Mouse (Mus musculus) erythroblast, adult 5-6 weeks (primary cell): ENCODE measurements around the gene Tgfbr2. TPM values are rescaled to one million over a fixed set of nuclear protein-coding genes. Genes with fewer than 3 reads are reported as not detected.

ENCODE experiments used
- ATAC-seq: replicated peaks from 2 replicates; pipeline ENCODE4 v1.8.0; 2016; ENCODE audit warnings: moderate number of reproducible peaks, mild to moderate bottlenecking, moderate TSS enrichment, inconsistent platforms; ENCODE audit not compliant: poor library complexity, low FRiP score, severe bottlenecking
- total RNA-seq, 2 experiments: library from RNA; stranded (forward) in 1 of 2; stranded (reverse) in 1 of 2; fragments of 150-400 nt in 1 of 2; fragments of 200-764, 138-1000 nt in 1 of 2; gene quantifications; 2 replicates each; pipeline versions ENCODE4 v1.2.3 to v1.2.4; 2015 to 2017; ENCODE audit warnings: low replicate concordance in 2 of 2

Gene Tgfbr2
- total RNA-seq (2015; ENCODE audit: low replicate concordance) (5.8 and 7.5 TPM in 2 replicates), total RNA-seq (2017; ENCODE audit: low replicate concordance) (2.4 and 4.8 TPM in 2 replicates)

GRCm38 (mm10) chr9:116174481-116175461, at the start of gene Tgfbr2:
TSS of gene Tgfbr2 (minus strand) at chr9:116175360.
- ATAC-seq, result no peak

- no peak for ATAC-seq
Observed at GRCm38 (mm10) chr9:116223368-116223767, 48.2 kb upstream of the Tgfbr2 start.

GRCm38 (mm10) chr9:116222643-116223042, 47.5 kb upstream of the Tgfbr2 start:
- no peak for ATAC-seq

- ATAC-seq, result no peak
Observed at GRCm38 (mm10) chr9:116222000-116222399, 46.8 kb upstream of the Tgfbr2 start.

- ATAC-seq, result no peak
Observed at GRCm38 (mm10) chr9:116221565-116221964, 46.4 kb upstream of the Tgfbr2 start.

- ATAC-seq, result no peak
Observed at GRCm38 (mm10) chr9:116220616-116221015, 45.5 kb upstream of the Tgfbr2 start.

- no peak for ATAC-seq
Observed at GRCm38 (mm10) chr9:116220159-116220515, 45.0 kb upstream of the Tgfbr2 start.

GRCm38 (mm10) chr9:116219234-116220158, 44.3 kb upstream of the Tgfbr2 start:
- ATAC-seq, result no peak

GRCm38 (mm10) chr9:116218780-116219179, 43.6 kb upstream of the Tgfbr2 start:
- no peak for ATAC-seq

- ATAC-seq, result no peak
Observed at GRCm38 (mm10) chr9:116217099-116217498, 41.9 kb upstream of the Tgfbr2 start.

GRCm38 (mm10) chr9:116216677-116217076, 41.5 kb upstream of the Tgfbr2 start:
- ATAC-seq, result no peak

- no peak for ATAC-seq
Observed at GRCm38 (mm10) chr9:116214296-116214695, 39.1 kb upstream of the Tgfbr2 start.

- ATAC-seq, result no peak
Observed at GRCm38 (mm10) chr9:116212915-116213619, 37.9 kb upstream of the Tgfbr2 start.

- no peak for ATAC-seq
Observed at GRCm38 (mm10) chr9:116212069-116212468, 36.9 kb upstream of the Tgfbr2 start.

GRCm38 (mm10) chr9:116208169-116208904, 33.2 kb upstream of the Tgfbr2 start:
- no peak for ATAC-seq

- ATAC-seq, result no peak
Observed at GRCm38 (mm10) chr9:116206901-116207300, 31.7 kb upstream of the Tgfbr2 start.

GRCm38 (mm10) chr9:116203675-116204074, 28.5 kb upstream of the Tgfbr2 start:
- ATAC-seq, result no peak

GRCm38 (mm10) chr9:116199127-116199526, 24.0 kb upstream of the Tgfbr2 start:
- ATAC-seq, result no peak

- ATAC-seq, result no peak
Observed at GRCm38 (mm10) chr9:116198488-116198887, 23.3 kb upstream of the Tgfbr2 start.
